Mouse (Mus musculus) neutrophil, adult 5-6 weeks (primary cell): ENCODE results near the gene Hsd17b14. TPM values are rescaled to one million over a fixed set of nuclear protein-coding genes. Genes with fewer than 3 reads are reported as not detected.
"Not testable (repeated sequence)": the region's sequence is repeated elsewhere in the genome, so short reads cannot be mapped to it uniquely, and the experiment has no call there.

ENCODE experiments used
- ATAC-seq: fragments of 151-379, 151-347 bp; 2 replicates; pipeline ENCODE4 v1.8.0; 2017; ENCODE audit warnings: mild to moderate bottlenecking, moderate TSS enrichment; ENCODE audit not compliant: insufficient number of reproducible peaks, poor library complexity, low FRiP score, severe bottlenecking; ENCODE audit errors: extremely low read depth
- total RNA-seq: library from RNA; stranded (forward); fragments of 200-1000 nt; gene quantifications from 2 replicates; pipeline ENCODE4 v1.2.3, GENCODE M21; 2017

Gene Hsd17b14
- total RNA-seq, 1 experiment from 2014 or later, result not detected

GRCm38 (mm10) chr7:45526474-45527120, 28.1 kb upstream of the Hsd17b14 start:
- ATAC-seq, result no peak

GRCm38 (mm10) chr7:45527169-45527568, 27.5 kb upstream of the Hsd17b14 start:
- not testable (repeated sequence) for ATAC-seq

DNA sequence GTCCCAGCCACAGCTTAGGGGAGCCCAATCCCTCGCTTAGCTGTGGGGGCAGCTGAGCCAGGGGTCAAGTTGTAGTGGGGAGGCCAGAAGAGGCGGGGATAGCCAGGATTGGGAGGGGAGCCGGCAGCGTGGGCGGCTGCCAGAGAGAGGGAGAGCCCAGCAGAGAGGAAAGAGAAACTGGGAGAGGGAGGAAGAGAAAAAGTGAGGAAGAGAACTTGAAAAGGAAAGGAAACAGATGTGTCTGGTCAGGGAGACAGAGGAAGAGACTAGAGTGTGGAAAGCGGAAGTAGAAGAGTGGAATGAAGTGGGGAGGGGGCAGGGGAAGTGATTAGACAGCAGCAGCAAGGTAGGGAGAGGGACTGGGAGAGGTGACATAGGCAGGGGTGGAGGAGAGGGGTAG, 25.2 kb upstream of the Hsd17b14 start:
- no peak for ATAC-seq

- ATAC-seq, result no peak
These were observed 24.1 kb upstream of the Hsd17b14 start for GRCm38 (mm10) chr7:45530643-45531042.

GRCm38 (mm10) chr7:45535676-45536075, 19.0 kb upstream of the Hsd17b14 start:
- no peak for ATAC-seq

- ATAC-seq, result no peak
These were observed 17.1 kb upstream of the Hsd17b14 start for GRCm38 (mm10) chr7:45537602-45538001.

- ATAC-seq, result no peak
These were observed 16.3 kb upstream of the Hsd17b14 start for GRCm38 (mm10) chr7:45538163-45539041.

DNA sequence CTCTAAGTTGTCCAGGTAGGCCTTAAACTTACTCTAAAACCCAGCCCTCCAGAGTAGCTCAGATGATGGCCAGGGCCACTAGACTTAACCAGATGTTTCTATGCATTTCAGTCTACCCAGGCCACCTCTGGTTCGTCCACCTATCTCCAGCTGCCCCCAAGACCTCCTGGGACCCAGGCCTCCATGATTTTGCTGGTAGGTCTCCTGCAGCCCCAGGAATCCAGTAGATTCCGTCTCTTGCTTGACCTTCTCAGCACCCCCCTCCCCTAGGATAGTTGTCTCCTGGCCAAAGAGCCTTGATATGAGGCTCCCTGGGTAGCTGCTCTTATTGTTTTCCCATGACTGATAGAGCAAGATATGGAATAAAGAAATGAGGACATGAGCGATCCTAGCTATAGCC, 15.6 kb upstream of the Hsd17b14 start:
- no peak for ATAC-seq

GRCm38 (mm10) chr7:45540213-45540612, 14.5 kb upstream of the Hsd17b14 start:
- no peak for ATAC-seq

DNA sequence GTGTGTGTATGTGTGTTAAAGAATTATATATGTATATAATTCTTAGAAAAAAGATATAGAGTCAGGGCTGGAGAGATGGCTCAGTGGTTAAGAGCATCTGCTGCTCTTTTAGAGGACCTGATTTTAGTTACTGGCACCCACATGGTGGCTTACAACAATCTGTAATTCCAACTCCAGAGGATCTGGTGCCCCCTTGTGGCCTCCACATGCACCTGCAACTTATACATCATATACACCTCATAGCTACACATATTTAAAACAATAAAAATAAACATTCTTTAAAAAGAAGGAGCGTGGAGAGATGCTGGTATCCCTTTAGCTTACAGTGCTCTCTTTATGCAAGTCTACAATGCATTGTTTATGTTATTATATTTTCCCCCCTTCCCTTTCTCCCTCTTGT, 10.2 kb upstream of the Hsd17b14 start:
- ATAC-seq, result no peak

GRCm38 (mm10) chr7:45549641-45550436, 4.9 kb upstream of the Hsd17b14 start:
- no peak for ATAC-seq

DNA sequence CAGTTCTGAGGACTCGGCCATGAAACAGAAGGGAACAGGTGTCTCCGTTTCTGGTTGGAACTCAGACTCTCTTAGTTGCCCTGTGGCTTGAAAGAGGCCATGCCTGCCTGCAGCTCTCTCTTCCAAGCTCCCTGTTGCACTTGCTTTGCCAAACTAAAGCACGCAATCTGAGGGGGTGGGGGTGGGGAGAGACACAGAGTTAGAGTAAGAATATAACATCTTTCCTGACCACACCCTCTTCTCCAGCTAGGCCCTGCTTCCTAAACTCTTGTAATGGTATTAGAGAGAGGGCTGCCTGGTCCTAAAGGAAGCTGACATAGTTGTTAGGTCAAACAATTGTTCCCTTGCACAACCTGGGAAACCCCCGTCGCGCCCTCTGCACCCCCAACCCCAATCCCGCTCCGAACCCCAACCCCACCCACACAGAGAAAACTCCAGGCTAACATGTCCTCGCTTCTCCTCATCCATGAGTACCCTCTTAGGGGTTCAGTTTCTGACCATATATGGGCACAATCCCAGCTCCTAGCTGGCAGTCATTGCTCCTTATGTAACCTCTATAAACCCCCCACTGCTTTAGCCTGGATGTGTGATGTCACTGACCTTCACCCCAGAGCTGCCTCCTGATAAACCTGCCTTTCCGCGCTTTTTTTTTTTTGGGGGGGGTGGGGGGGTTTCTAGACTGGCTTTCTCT, 3.7 kb upstream of the Hsd17b14 start:
- ATAC-seq, result no peak

GRCm38 (mm10) chr7:45551512-45551883, 3.2 kb upstream of the Hsd17b14 start:
- ATAC-seq, result no peak

DNA sequence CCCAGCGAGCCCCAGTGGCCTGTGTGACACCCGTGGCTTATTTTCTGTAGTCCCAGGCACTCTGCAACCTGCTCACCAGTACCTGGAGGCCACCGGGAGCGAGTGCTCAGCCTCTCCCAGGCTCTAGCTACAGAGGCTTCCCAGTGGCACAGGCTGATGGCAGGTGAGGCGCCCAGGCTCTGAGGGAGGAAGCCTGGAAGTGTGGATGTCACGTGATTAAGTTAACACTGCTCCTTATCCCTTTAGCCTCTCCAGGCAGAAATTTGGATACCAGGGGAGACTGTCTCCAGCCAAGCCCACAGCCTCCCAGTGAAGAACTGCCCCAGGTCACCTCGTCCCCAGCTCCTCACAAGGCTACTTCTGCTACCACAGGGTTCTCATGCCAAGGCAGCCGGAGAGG, 1.2 kb upstream of the Hsd17b14 start:
- ATAC-seq, result no peak

DNA sequence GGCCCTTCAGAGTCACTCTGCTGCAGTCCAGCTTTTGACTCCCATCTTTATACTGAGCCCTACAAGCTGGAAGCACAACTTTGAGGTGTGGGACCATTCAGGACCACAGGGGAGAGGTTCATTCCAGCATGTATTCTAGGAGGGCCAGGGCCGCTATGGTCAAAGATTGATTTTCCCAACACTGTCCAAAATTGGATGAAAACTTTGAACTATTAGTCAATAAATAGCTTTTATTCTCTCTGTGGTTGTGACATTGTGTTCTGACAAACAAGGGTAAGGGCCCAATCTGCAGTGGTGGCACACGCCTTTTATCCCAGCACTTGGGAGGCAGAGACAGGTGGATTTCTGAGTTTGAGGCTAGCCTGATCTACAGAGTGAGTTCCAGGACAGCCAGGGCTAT, 703 bp upstream of the Hsd17b14 start:
- no peak for ATAC-seq

DNA sequence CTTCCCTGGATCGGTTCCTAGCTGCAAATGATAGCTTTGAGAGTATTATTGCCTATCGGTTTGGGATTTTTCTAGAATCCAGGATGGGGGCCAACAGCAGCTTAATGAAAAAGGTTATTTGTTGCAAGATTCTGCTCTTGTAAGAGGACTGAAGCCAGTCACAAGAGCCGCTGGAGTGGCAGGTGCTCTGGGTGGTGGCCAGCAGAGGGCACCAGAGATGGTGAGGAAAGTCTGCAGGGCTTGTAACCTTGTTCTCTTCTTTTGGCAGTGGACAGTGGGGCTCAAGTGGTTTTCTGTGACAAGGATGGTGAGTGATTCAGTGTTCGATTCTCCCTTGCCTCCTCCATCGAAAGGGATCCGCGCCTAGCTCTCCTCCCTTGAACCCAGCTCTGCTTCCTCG, 1.1 kb downstream of the Hsd17b14 start:
- peak; percentile 90 for ATAC-seq

GRCm38 (mm10) chr7:45558907-45559306, 4.2 kb downstream of the Hsd17b14 start:
- no peak for ATAC-seq

GRCm38 (mm10) chr7:45560241-45560640, 5.5 kb downstream of the Hsd17b14 start:
- no peak for ATAC-seq
